Mouse (Mus musculus): Measurements from ENCODE around the gene Tmem218.

Gene Tmem218

GRCm38 (mm10) chr9:37229880-37230325, 21.9 kb downstream of the Tmem218 start:
- in situ Hi-C loops (cut with MboI; ENCODE audit: unreplicated experiment in 2 of 2), result loop anchor here (5.0 to 25.0 kb wide), 9 partner anchors 53 to 1968 kb away; partner anchors contain the start of genes Ddx25 (in 2 of the 2), Fam118b (in 2 of the 2), Hyls1 (in 2 of the 2) and Pate2 (in 2 of the 2)

- in situ Hi-C loops (cut with MboI; ENCODE audit: unreplicated experiment in 2 of 2), result loop anchor here (10.0 to 25.0 kb wide), 5 partner anchors 344 to 1968 kb away; partner anchors contain the start of genes Ddx25 (in 2 of the 2), Fam118b (in 2 of the 2), Hyls1 (in 2 of the 2) and Pate2 (in 2 of the 2)
Measured at GRCm38 (mm10) chr9:37230486-37231195, 22.6 kb downstream of the Tmem218 start.

- in situ Hi-C loops (cut with MboI; ENCODE audit: unreplicated experiment in 2 of 2), result loop anchor here (10.0 to 25.0 kb wide), 5 partner anchors 342 to 1970 kb away; partner anchors contain the start of genes Ddx25 (in 2 of the 2), Fam118b (in 2 of the 2), Hyls1 (in 2 of the 2) and Pate2 (in 2 of the 2)
Measured at GRCm38 (mm10) chr9:37232201-37233195, 24.5 kb downstream of the Tmem218 start.

GRCm38 (mm10) chr9:37235951-37236737, 28.1 kb downstream of the Tmem218 start:
- in situ Hi-C loops (cut with MboI; ENCODE audit: unreplicated experiment in 2 of 2), result loop anchor here (10.0 to 25.0 kb wide), 5 partner anchors 339 to 1974 kb away; partner anchors contain the start of genes Ddx25 (in 2 of the 2), Fam118b (in 2 of the 2), Hyls1 (in 2 of the 2) and Pate2 (in 2 of the 2)

GRCm38 (mm10) chr9:37242764-37243163, 34.7 kb downstream of the Tmem218 start:
- in situ Hi-C loops (cut with MboI; ENCODE audit: unreplicated experiment in 2 of 2), result loop anchor here (25.0 kb wide), 3 partner anchors 480 to 1980 kb away; partner anchors contain the start of genes Ddx25 (in 2 of the 2), Fam118b (in 2 of the 2), Hyls1 (in 2 of the 2) and Pate2 (in 2 of the 2)

- in situ Hi-C loops (cut with MboI; ENCODE audit: unreplicated experiment in 2 of 2), result loop anchor here (25.0 kb wide), 3 partner anchors 482 to 1982 kb away; partner anchors contain the start of genes Ddx25 (in 2 of the 2), Fam118b (in 2 of the 2), Hyls1 (in 2 of the 2) and Pate2 (in 2 of the 2)
Measured at GRCm38 (mm10) chr9:37244600-37244999, 36.6 kb downstream of the Tmem218 start.

- in situ Hi-C loops (cut with MboI; ENCODE audit: unreplicated experiment in 2 of 2), result loop anchor here (25.0 kb wide), 3 partner anchors 483 to 1983 kb away; partner anchors contain the start of genes Ddx25 (in 2 of the 2), Fam118b (in 2 of the 2), Hyls1 (in 2 of the 2) and Pate2 (in 2 of the 2)
Measured at GRCm38 (mm10) chr9:37245404-37245803, 37.4 kb downstream of the Tmem218 start.

GRCm38 (mm10) chr9:37245810-37246209, 37.8 kb downstream of the Tmem218 start:
- in situ Hi-C loops (cut with MboI; ENCODE audit: unreplicated experiment in 2 of 2), result loop anchor here (25.0 kb wide), 3 partner anchors 484 to 1984 kb away; partner anchors contain the start of genes Ddx25 (in 2 of the 2), Fam118b (in 2 of the 2), Hyls1 (in 2 of the 2) and Pate2 (in 2 of the 2)

GRCm38 (mm10) chr9:37247429-37247828, 39.4 kb downstream of the Tmem218 start:
- in situ Hi-C loops (cut with MboI; ENCODE audit: unreplicated experiment in 2 of 2), result loop anchor here (25.0 kb wide), 3 partner anchors 485 to 1985 kb away; partner anchors contain the start of genes Ddx25 (in 2 of the 2), Fam118b (in 2 of the 2), Hyls1 (in 2 of the 2) and Pate2 (in 2 of the 2)

- in situ Hi-C loops (cut with MboI; ENCODE audit: unreplicated experiment in 2 of 2), result loop anchor here (25.0 kb wide), 3 partner anchors 486 to 1986 kb away; partner anchors contain the start of genes Ddx25 (in 2 of the 2), Fam118b (in 2 of the 2), Hyls1 (in 2 of the 2) and Pate2 (in 2 of the 2)
Measured at GRCm38 (mm10) chr9:37248381-37248906, 40.4 kb downstream of the Tmem218 start.

GRCm38 (mm10) chr9:37249976-37250375, 42.0 kb downstream of the Tmem218 start:
- in situ Hi-C loops (cut with MboI; ENCODE audit: unreplicated experiment in 2 of 2), result loop anchor here (25.0 kb wide), 3 partner anchors 488 to 1988 kb away; partner anchors contain the start of genes Ddx25 (in 2 of the 2), Fam118b (in 2 of the 2), Hyls1 (in 2 of the 2) and Pate2 (in 2 of the 2)

GRCm38 (mm10) chr9:37250631-37251030, 42.6 kb downstream of the Tmem218 start:
- in situ Hi-C loops (cut with MboI; ENCODE audit: unreplicated experiment in 2 of 2), result no loop called here

GRCm38 (mm10) chr9:37254531-37255110, 46.6 kb downstream of the Tmem218 start:
- in situ Hi-C loops (cut with MboI; ENCODE audit: unreplicated experiment in 2 of 2), result loop anchor here (5.0 kb wide), 2 partner anchors 58 to 73 kb away; no protein-coding TSS in a partner anchor

GRCm38 (mm10) chr9:37255149-37255888, 47.3 kb downstream of the Tmem218 start, which contains the start of gene Slc37a2:
TSS of gene Slc37a2 (minus strand) at chr9:37255738.
- in situ Hi-C loops (cut with MboI; ENCODE audit: unreplicated experiment in 2 of 2), result loop anchor here (5.0 kb wide), 2 partner anchors 57 to 72 kb away; no protein-coding TSS in a partner anchor

GRCm38 (mm10) chr9:37255889-37256225, 47.8 kb downstream of the Tmem218 start:
- in situ Hi-C loops (cut with MboI; ENCODE audit: unreplicated experiment in 2 of 2), result loop anchor here (5.0 kb wide), 2 partner anchors 56 to 71 kb away; no protein-coding TSS in a partner anchor

- in situ Hi-C loops (cut with MboI; ENCODE audit: unreplicated experiment in 2 of 2), result no loop called here
Measured at GRCm38 (mm10) chr9:37266622-37267021, 58.6 kb downstream of the Tmem218 start.
